In genomic region chr5:24416222-24416736, GRCm38 (mm10) we compare ENCODE assay signal across 8 mouse cellular contexts. TPM values are rescaled to one million over a fixed set of nuclear protein-coding genes. Genes with fewer than 3 reads are reported as not detected.
A peak's percentile ranks its signal among the peaks of the same experiment; 100 is the strongest.
DNase-seq lines count a peak whose midpoint lies in the region; ATAC-seq and TF ChIP-seq lines count a peak whose summit lies in the region.

No protein-coding gene starts in this region.

- no peak overlapping the region for H3K27ac ChIP-seq in hindbrain, postnatal 0 days

- no peaks in the 10 kb centered on the region for H3K9me3 ChIP-seq in hindbrain, postnatal 0 days (ENCODE audit: low read length)

- H3K9ac ChIP-seq in hindbrain, postnatal 0 days (replicated peaks; ENCODE audit: low read length): no peak overlapping the region

- TF ChIP-seq CTCF in hindbrain, postnatal 0 days (IDR thresholded peaks at IDR 0.05; ENCODE audit: low read depth): peak; percentile 73

- peak; percentile 77 for ATAC-seq in hindbrain, postnatal 0 days

- WGBS in hindbrain, postnatal 0 days: 4% methylated on average over 21 of the region's 21 CpGs

- H3K36me3 ChIP-seq in hindbrain, postnatal 0 days (ENCODE audit: insufficient read depth, low read length): peaks cover 12% of the 10 kb centered on the region

- H3K27me3 ChIP-seq in hindbrain, postnatal 0 days (ENCODE audit: insufficient read depth, low read length): no peaks in the 10 kb centered on the region

- H3K4me2 ChIP-seq in hindbrain, postnatal 0 days (ENCODE audit: low read depth, low read length): peak overlapping the region; percentile 25

- H3K4me3 ChIP-seq in hindbrain, postnatal 0 days (ENCODE audit: low read length): no peak overlapping the region

- peaks cover 8% of the 10 kb centered on the region for H3K4me1 ChIP-seq in hindbrain, postnatal 0 days (ENCODE audit: insufficient read depth, low read length)

- peak; percentile 49 for DNase-seq in adipocyte (ENCODE audit: low spot score)
- peak; percentile 68 to 78 for DNase-seq in cerebellum, postnatal 36 days
- DNase-seq in gastrocnemius, postnatal 10 days: peak; percentile 59
- peak; percentile 84 for DNase-seq in hindbrain, postnatal 0 days (ENCODE audit: low spot score)
- peak; percentile 63 to 68 for DNase-seq in left cerebral cortex, adult 18-20 months (ENCODE audit: low spot score in 2 of 2)
- peak; percentile 68 for DNase-seq in lung, postnatal 25 days (ENCODE audit: low spot score)
- peak; percentile 89 for DNase-seq in retina, embryonic 14.5 days (ENCODE audit: low spot score)
- peak; percentile 64 for DNase-seq in yolk sac, embryonic 10.5 days (ENCODE audit: low spot score)

RNA-seq across cellular contexts. Expression of gene Asic3, which starts 3.1 kb away (rescaled TPM):
- under 1 TPM; 0.12 to 0.36 TPM for total RNA-seq in gastrocnemius, postnatal 10 days (2021)
- total RNA-seq in hindbrain, postnatal 0 days (2014; rRNA removed): 0.37 and 1.9 TPM in 2 replicates
- polyA plus RNA-seq in hindbrain, postnatal 0 days (2015; fragmentation: Nextera tagmentation; extraction: Ambion mirVana): 0.58 and 1.3 TPM in 2 replicates
- under 1 TPM in 1 of 2 experiments, not detected in 1; 0.54 TPM for total RNA-seq in left cerebral cortex, adult 18-20 months (2021)

RNA-seq across cellular contexts. Expression of gene Cdk5, which starts 7.1 kb away (rescaled TPM):
- total RNA-seq in gastrocnemius, postnatal 10 days (2021): 10 to 100 TPM; 15.5 to 17.5 TPM
- total RNA-seq in hindbrain, postnatal 0 days (2014; rRNA removed): 81.0 and 87.7 TPM in 2 replicates
- 151 and 158 TPM in 2 replicates for polyA plus RNA-seq in hindbrain, postnatal 0 days (2015; fragmentation: Nextera tagmentation; extraction: Ambion mirVana)
- 100 to 1,000 TPM; 128 to 129 TPM for total RNA-seq in left cerebral cortex, adult 18-20 months (2021)

RNA-seq across cellular contexts. Expression of gene Slc4a2, which starts 7.4 kb away (rescaled TPM):
- total RNA-seq in gastrocnemius, postnatal 10 days (2021): 10 to 100 TPM; 26.2 to 39.8 TPM
- 41.5 and 44.4 TPM in 2 replicates for total RNA-seq in hindbrain, postnatal 0 days (2014; rRNA removed)
- 17.1 and 17.8 TPM in 2 replicates for polyA plus RNA-seq in hindbrain, postnatal 0 days (2015; fragmentation: Nextera tagmentation; extraction: Ambion mirVana)
- total RNA-seq in left cerebral cortex, adult 18-20 months (2021): 10 to 100 TPM; 28.9 to 31.0 TPM

RNA-seq across cellular contexts. Expression of gene Abcb8, which starts 22.8 kb away (rescaled TPM):
- 10 to 100 TPM; 35.9 to 45.5 TPM for total RNA-seq in gastrocnemius, postnatal 10 days (2021)
- total RNA-seq in hindbrain, postnatal 0 days (2014; rRNA removed): 63.2 and 90.6 TPM in 2 replicates
- 41.9 and 43.5 TPM in 2 replicates for polyA plus RNA-seq in hindbrain, postnatal 0 days (2015; fragmentation: Nextera tagmentation; extraction: Ambion mirVana)
- total RNA-seq in left cerebral cortex, adult 18-20 months (2021): 10 to 100 TPM; 43.3 to 56.1 TPM

RNA-seq across cellular contexts. Expression of gene Atg9b, which starts 24.3 kb away (rescaled TPM):
- total RNA-seq in gastrocnemius, postnatal 10 days (2021): under 1 TPM; 0.23 to 0.26 TPM
- 8.8 and 9.8 TPM in 2 replicates for total RNA-seq in hindbrain, postnatal 0 days (2014; rRNA removed)
- polyA plus RNA-seq in hindbrain, postnatal 0 days (2015; fragmentation: Nextera tagmentation; extraction: Ambion mirVana): 5.1 and 6.1 TPM in 2 replicates
- total RNA-seq in left cerebral cortex, adult 18-20 months (2021): 1 to 10 TPM; 4.2 to 6.4 TPM
